Mouse (Mus musculus) MN1 (cell line): ENCODE results near the gene Vmn2r26.
"Not testable (repeated sequence)": the region's sequence is repeated elsewhere in the genome, so short reads cannot be mapped to it uniquely, and the experiment has no call there.

Source experiments
- DNase-seq: peaks from one replicate; pipeline ENCODE4 v3.0.0-alpha.2; 2016; ENCODE audit warnings: low spot score

Vmn2r26 gene

DNA sequence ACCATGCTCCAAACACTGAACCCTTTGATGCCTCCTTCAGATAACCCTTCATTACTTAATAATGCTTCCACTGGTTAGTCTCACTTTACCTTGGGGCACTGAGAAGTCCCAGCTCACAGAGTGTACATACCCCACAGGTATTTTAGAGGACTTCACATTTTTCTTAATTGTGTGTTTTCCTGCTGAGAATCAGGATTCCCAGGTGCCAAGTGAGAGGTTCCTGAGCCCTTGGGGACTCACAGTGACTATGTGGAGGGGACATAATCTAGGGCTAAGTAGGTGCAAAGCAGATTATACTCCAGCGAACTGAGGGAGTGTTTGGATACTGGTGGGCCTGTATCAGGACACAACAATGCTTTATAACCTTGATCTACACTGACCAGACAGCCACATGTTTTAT is at the start of gene Vmn2r26:
Vmn2r26 (plus strand) TSS at position 301 of the 400 bp plus-strand sequence.
- not testable (repeated sequence) for DNase-seq

DNA sequence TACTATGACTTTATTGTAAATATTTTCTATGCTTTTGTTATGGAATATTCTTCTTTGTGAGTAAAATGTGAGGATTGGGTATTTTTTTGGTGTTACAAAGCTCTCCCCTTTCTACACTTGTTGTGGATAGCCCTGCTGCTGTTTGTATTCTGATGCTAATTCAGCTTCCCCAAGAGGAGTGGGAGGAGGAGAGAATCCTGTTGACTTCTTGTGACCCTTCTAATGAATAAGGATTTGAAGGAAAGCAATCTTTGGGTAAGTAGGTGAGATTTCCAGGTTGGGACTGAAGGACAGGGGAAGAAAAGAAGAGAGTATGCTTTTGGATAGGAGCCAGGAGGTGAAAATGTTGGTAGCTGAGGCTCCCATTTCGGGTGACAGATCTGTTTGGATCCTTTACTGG is 3.5 kb upstream of the Vmn2r26 start:
- DNase-seq, result no peak

DNA sequence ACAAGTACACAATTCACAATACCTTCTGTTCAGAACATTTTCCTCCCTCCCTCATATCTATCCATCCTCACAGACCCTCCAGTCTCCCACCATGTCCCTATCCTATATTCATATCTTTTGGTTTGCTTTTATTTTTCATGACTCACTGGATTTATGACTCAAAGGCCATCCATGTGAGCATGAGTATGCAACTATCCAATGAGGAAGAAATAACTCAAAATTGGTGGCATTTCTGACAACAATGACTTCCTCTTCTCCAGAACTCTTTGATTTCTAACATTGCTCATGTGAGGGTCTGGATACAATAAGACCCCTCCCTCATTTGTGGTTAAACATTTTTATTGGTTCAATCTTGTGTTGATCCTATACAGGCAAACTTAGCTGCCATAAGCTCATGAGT is 24.0 kb downstream of the Vmn2r26 start:
- no peak for DNase-seq

- not testable (repeated sequence) for DNase-seq
These were observed 29.2 kb downstream of the Vmn2r26 start for GRCm38 (mm10) chr6:124053611-124054010.

GRCm38 (mm10) chr6:124102334-124102733 is 78.0 kb downstream of the Vmn2r26 start:
- no peak for DNase-seq
